Mouse (Mus musculus) fat pad, adult 2 months (tissue): ENCODE measurements around the gene C1ra.
"Not testable (repeated sequence)": the region's sequence is repeated elsewhere in the genome, so short reads cannot be mapped to it uniquely, and the experiment has no call there.

Source experiments
- DNase-seq: peaks from one replicate; pipeline ENCODE4 v3.0.0-alpha.2; 2011; ENCODE audit warnings: low read depth, low spot score; ENCODE audit errors: extremely low read depth

The C1ra gene

GRCm38 (mm10) chr6:124484851-124485250 lies 27.4 kb upstream of the C1ra start:
- DNase-seq, result no peak

- DNase-seq, result no peak
These were observed 26.6 kb upstream of the C1ra start for GRCm38 (mm10) chr6:124485414-124486144.

GRCm38 (mm10) chr6:124487509-124487908 lies 24.7 kb upstream of the C1ra start:
- no peak for DNase-seq

DNA sequence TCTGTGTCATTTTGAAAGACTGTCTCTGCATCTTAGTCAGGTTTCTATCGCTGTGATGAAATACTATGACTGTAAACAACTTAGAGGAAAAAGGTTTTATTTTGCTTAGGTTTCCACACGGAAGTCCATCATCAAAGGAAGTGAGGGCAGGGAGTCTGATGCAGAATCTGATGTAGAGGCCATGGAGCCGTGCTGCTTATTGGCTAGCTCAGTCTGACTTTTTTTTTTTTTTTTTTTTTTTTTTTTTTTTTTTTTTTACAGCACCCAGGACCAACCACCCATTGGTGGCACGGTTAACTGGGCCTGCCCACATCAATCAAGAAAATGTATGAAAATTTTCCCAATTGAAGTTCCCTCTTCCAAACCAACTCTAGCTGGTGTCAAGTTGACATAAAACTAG lies 23.3 kb upstream of the C1ra start:
- DNase-seq, result no peak

DNA sequence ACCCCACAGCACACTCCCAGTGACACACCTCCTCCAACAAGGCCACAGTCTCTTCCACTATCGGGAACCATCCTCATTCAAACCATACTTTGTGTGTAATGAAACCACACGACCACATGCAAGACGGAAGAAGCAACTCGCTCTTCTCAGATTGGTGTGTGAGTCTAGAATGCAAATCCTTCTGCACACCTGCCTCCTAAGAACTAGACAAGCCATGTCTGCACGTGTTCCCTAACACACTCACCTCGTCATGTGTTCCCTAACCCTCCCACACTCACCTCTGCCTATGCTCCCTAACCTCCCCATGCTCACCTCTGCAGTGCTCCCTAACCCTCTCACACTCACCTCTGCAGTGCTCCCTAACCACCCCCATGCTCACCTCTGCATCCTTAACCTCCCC lies 20.8 kb upstream of the C1ra start:
- no peak for DNase-seq

DNA sequence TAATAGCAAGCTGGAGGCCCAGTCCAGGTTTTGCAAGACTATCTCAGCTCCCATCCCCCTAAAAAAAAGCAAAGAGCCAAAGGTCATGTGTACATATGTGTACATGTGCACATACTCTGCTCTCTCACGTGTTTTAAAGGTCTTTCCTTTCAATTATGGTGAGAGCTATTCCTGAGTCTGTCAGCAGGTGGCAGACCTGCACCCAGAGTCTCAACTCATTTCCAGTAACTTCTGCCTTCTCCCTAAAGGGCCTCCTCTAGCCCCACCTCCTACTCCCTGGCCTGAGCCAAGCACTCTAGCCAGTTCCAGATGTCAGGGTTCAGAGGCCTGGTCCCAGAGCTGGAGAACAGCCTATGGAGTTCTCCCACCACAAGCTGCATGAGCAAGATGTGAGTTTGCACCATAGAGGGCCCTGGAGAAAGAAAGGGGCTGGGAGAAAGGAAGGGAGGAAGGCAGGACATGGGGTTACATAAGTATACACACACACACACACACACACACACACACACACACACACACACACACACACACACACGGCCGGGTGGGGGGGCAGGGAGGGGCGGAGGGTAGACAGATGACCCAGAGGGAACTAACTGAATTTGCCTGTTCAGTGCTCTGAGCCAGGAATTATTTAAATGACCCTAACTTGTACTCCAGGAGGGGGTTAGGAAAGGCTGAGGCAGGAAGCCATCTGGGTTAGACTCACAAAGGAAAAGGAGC lies 19.2 kb upstream of the C1ra start, which contains the start of gene C1rl:
C1rl (plus strand) TSS at position 272 of the 720 bp plus-strand sequence.
- DNase-seq, result no peak

- DNase-seq, result no peak
These were observed 18.3 kb upstream of the C1ra start for GRCm38 (mm10) chr6:124493886-124494285.

GRCm38 (mm10) chr6:124496054-124496453 lies 16.2 kb upstream of the C1ra start:
- no peak for DNase-seq

GRCm38 (mm10) chr6:124499914-124500566 lies 12.2 kb upstream of the C1ra start:
- no peak for DNase-seq

- no peak for DNase-seq
These were observed 10.7 kb upstream of the C1ra start for GRCm38 (mm10) chr6:124501473-124501872.

DNA sequence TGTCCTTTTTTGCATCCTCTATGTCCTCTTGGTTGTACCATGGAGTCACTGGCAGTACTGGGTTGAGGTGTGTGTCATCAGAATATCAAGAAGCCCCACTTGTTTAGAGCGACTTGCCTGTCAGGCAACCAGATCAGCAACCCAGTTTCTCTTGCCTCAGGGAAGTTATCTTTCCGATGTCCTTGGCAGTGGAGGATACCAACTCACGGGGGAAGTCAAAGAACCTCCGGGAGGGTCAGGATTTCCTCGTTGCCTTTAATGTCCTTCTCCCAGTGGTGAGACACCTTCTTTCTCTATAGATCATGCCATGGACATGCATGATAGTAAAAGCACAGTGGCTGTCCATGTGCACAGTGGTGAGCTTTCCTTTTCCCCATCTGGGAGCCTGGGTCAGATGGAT lies 10.2 kb upstream of the C1ra start:
- DNase-seq, result no peak

GRCm38 (mm10) chr6:124505028-124505427 lies 7.2 kb upstream of the C1ra start:
- no peak for DNase-seq

DNA sequence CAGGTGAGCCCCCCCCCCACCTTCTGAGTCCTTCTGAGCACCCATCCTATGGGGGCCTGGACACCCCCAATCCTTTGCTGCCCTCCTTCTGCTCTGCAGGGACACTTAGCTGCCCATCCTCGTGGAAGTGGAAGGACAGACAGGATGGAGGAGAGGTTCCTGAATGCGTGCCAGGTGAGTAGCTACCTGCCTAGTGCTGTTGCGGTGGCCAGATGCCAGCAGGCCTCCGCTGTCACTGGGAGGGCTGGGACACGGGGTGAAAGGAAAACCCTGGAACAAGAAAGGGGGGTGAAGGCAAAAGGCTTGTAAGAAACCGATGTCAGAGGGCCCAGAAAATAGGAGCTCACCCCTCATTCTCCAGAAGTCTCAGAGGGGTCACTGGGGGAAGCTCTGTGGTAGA lies 5.2 kb upstream of the C1ra start:
- no peak for DNase-seq

DNA sequence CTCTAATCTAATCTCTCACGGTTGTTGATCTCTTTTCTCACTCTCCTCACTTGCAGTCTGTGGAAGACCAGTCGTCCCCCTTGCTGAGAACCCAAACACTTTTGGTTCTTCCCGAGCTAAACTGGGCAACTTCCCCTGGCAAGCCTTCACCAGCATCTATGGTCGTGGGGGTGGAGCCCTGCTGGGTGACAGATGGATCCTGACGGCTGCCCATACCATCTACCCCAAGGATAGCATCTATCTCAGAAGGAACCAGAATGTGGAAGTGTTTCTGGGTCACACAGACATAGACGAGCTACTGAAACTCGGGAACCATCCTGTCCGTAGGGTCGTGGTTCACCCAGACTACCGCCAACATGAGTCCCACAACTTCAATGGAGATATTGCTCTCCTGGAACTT lies 3.9 kb upstream of the C1ra start:
- DNase-seq, result no peak

- DNase-seq, result not testable (repeated sequence)
These were observed 3.0 kb upstream of the C1ra start for GRCm38 (mm10) chr6:124509192-124509591.

- no peak for DNase-seq
These were observed 269 bp upstream of the C1ra start for GRCm38 (mm10) chr6:124511936-124512335.

DNA sequence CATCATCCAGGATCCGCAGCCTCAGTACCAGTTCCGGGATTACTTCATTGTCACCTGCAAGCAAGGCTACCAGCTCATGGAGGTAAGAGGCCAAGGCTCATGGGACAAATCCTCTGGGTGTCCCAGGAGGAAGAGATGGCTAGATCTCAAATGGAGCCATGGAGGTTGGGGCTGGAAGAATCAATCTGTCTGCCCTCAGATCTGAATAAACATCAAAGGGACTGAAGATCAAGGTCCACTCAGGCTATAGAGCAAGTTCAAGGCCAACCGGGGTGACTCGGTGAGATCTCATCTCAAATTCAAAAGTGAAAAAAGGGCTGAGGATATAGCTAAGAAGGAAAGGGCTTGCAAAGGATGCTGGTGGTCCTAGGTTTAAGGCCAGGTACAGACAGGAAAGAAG lies 5.5 kb downstream of the C1ra start:
- DNase-seq, result not testable (repeated sequence)

DNA sequence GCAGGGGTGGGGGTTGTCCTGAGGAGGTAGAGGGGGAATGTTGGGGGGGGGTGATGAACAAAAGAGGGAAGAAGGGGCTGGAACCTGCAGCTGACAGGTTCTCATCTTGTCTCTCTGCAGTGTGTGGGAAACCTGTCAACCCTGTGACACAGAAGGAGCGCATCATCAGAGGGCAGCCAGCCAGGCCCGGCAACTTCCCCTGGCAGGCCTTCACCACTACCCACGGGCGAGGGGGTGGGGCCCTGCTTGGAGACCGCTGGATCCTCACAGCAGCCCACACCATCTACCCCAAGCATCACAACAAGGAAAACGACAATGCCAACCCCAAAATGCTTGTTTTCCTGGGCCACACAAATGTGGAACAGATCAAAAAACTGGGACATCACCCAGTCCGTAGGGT lies 9.9 kb downstream of the C1ra start:
- not testable (repeated sequence) for DNase-seq

- DNase-seq, result no peak
These were observed 15.7 kb downstream of the C1ra start for GRCm38 (mm10) chr6:124527881-124528280.

DNA sequence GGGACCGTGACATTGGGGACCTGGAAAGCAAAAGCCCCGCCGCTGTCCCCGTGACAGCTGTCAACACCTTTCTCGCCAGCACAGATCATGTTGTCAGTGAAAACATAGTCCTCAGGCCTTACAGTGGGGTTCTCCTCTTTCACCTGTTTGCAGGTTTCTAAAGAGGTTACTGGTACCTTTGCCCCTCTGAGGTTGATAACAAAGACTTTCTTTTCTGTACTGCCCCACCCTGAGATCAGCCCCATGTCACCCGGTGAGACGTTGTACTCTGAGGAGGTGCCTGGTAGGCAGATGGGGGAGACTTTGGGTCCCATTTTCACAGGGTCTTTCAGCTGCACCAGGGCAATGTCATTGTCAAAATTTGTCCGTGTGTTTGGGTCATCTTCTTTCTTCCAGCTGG lies 18.9 kb downstream of the C1ra start:
- no peak for DNase-seq

- not testable (repeated sequence) for DNase-seq
These were observed 24.1 kb downstream of the C1ra start for GRCm38 (mm10) chr6:124536125-124536829.
